Mouse (Mus musculus) frontal cortex, adult 2 months (tissue): ENCODE data around the gene Pinlyp. TPM values are rescaled to one million over a fixed set of nuclear protein-coding genes. Genes with fewer than 3 reads are reported as not detected.

Experiments
- DNase-seq, 2 experiments: peaks; one replicate each; pipeline ENCODE4 v3.0.0; 2022; ENCODE audit warnings: low spot score in 1 of 2; ENCODE audit errors: extremely low spot score in 1 of 2
- polyA plus RNA-seq: library from polyadenylated mRNA; depleted of rRNA; stranded (reverse); fragments of >200 nt; gene quantifications from 2 replicates; pipeline ENCODE4 v1.2.3, GENCODE M21; 2012; rRNA removed

Pinlyp gene
- polyA plus RNA-seq: not detected in 2 replicates

DNA sequence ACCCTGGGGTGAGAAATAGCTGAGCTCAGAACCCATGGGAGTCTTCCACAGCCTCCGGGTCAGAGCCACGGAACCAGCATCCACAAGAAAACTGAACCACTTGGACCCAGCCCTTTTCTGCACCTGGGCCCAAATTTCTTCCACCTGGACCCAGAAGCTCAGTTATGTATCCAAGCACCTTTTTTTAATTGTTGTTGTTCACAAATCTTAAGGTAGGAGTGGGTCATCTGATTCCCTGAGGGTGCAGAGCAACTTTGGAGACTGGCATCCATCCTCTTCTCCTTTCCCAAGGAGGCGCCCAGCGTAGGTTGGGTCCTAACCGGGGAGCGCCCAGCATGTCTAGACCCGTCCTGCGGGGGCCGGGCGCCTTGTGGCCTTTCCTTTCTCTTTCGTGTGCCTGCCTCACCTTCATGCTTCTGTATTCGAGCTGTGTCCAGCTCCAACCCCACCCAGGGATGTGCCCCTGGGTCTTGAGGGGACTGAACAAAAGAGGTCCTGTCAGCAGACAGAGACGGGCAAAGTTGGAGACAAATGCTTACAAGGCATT lies at the start of gene Pinlyp, which contains the start of gene Xrcc1:
TSS of gene Pinlyp (minus strand) at position 51 of the 547 bp plus-strand sequence.
TSS of gene Xrcc1 (plus strand) at position 222 of the 547 bp plus-strand sequence.
- DNase-seq: no peak

DNA sequence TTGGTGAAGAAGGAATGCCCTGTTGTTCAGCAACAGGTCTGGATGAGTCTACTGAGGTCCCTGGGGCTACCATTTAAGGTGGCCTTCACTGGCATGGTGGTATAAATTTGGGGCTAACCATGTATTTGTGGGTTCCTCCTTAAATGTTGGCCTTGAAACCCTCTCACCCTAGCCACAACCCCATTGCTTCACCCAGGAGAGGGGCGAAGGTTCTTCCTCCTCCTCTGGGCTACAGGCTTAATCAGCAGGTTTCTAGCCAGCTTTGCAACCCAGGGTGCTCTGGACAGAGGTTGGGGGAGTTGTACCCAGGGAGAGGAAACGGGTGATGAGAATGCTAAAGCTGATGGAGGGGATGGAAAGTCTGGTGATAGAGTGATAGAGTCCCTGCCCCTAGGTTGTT lies 49.5 kb upstream of the Pinlyp start:
- DNase-seq: no peak

DNA sequence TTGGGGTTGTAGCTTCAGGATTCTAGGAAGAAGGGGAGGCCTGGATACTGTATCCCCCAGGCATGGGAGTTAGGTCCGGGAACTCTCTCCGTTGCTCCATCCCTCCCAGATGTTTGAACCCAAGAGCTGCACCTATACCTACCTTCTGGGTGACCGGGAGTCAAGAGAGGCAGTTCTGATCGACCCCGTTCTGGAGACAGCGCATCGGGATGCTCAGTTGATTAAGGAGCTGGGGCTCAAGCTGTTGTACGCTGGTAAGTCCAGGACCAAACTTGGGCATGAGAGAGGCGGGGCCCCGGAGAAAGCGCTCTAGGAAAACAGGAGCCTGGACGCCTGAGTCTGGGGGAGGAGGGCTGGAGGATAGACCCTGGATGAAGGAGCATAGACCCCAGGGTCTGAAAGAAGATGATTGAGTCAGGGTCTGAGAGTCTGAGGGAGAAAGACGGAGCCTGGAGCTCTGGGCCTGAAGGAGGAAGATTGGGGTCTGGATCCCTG lies 48.4 kb upstream of the Pinlyp start:
- no peak for DNase-seq

DNA sequence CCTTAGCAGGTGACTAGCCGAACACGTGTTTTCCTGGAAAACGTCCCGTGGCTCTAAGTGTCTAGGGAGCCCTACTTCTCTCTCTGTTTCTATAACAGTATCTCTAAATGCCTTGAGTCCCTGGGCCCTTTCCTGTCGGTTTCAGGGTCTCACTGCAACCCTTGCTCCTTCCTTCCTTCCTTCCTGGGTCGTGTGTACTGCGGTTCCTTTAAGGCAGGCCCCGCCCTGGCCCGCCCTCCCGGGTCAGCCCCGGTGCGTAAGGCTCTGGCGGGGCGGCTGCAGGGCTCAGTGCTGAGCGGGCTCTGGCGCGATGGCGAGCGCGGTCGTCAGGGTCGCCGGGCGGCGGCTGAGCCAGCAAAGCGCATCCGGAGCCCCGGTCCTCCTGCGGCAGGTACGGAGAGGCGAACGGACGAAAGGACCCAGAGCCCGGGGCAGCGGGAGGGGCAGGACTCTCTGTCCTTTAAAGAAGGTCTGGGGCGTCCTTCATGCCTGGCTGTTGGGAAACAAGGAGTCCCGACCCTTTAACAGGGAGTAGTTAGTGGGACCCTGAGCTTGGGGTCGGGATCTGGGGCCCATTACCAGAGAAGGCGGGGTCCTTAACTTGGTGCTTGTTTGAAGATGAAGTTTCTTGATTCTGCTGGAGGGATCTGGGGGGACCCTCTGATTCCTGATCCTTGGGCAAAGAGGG lies 47.8 kb upstream of the Pinlyp start:
- peak in 1 of 2 experiments; percentile 65 for DNase-seq

DNA sequence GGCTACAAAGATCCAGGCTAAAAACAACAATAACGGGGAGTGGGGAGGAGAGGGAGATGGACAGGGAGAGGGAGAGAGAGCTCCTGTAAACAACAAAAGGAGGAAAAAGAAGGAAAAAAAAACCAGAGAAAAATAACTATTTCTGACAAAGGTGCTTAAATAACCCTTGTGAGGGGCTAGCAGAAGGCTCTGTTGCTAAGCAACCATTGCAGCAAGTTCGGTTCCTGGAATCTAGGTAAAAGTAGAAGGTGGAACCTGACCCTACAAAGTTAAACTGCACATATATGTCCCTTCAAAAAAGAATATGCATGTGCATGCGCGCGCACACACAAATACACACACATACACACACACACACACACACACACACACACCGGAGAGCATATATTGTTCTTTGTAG lies 46.9 kb upstream of the Pinlyp start:
- no peak for DNase-seq

DNA sequence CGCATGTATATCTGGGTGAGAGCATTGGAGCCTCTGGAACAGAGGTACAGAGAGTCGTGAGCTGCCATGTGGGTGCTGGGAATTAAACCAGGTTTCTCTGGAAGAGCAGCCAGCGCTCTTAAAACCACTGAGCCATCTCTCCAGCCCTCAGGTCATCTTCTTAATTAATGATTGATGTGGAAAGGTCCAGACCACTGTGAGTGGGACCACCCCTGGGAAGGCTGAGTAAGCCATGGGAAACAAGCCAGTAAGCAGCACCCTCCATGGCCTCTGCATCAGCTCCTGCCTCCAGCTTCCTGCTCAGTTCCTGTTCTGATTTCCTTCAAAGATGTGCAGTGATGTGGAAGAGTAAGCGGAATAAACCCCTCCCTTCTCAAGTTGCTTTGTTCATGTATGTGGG lies 46.2 kb upstream of the Pinlyp start:
- no peak for DNase-seq

DNA sequence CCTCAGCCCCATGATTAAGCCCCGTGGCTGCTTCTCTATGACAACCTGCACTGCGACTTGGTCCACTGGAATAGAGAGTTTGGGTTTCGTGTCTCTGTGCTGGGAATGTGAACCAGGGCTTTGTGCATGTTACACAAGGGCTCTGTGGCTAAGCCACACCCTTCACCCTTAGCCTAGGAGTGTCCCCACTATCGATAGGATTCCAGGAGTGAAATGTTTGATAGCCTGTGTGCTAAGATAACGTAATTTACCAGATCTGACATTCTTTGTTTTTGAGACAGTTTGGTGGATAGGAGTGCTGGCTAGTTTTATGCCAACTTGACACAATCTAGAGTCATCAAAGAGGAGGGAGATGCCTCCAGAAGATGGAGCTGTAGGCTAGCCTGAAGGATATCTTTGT lies 45.8 kb upstream of the Pinlyp start:
- DNase-seq: peak in 1 of 2 experiments; percentile 29

DNA sequence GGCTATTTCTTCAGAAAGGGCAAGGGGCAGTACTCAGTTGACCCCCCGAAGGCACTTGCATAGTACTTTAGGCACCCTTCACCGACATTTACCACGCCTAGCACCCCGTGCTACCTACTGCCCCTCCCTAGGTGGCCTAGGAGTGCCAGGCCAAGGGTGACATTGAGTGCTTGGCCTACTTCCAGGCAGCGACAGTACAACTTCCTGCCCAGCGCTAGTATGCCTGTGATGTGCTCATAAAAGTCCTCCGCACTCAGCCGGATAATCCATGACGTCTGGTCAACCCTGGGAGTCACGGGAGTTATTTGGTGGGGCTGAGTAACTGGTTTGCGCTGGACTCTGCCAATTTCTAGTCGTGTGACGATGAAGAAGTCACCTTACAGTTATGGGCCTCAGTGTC lies 42.4 kb upstream of the Pinlyp start:
- DNase-seq: no peak

DNA sequence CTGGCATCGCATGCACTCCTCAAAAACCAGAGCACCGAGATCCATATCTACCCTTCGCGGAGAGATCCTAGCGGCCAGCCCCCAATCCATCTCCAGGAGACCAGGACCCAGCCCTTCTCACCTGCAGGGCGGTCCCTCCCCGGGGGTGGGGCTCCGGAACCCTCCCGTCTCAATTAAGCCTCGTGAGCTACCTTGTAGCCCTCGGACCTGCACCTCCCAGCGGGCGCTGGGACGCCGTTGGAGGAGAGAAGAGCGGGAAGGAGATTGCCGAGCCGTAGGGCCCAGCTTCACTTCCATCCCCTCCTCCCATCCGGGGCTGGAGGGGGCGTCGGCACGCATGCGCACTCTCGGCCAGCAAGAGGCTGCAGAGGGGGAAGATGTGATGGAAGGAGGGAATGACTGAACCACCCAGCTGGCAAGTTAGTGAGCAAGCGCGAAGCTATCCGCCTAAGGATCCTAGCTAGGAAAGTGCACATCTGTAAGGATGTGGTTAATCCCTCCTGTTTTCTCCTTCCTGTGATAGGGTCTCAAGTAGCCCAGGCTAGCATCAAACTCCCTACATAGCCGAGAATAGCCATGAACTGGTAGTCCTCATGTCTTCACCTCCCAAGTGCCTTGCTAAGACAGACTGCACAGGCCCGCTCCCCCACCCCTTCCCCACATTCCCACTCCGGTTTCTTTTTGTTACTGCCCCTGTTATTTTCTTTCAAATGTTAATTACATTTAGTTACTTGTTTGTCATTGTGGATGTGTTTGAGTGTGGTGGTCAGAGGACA lies 41.6 kb upstream of the Pinlyp start, which contains the start of the genes Ethe1 and Zfp575:
TSS of gene Ethe1 (plus strand) at position 214 of the 776 bp plus-strand sequence.
TSS of gene Zfp575 (minus strand) at position 312 of the 776 bp plus-strand sequence.
- DNase-seq: peak; percentile 50 to 89

DNA sequence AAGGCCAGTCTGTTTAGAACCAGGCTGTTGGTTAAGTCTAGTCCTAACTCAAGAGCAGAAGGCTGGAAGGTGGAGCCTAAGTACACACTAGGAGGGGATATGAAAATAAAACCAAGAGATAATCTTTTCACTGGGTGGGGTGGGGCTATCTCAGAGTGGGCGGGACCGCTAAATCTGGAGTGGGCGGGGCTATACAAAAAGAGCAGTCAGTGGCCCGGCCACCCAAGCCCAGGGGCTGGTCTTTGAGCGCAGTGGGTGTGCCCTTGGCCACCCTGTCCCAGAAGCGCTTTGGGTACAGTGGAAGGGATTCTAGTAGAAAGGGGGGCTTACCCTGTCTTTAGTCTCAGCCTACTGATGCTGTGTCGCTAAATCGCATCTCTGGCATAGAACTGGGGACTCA lies 40.9 kb upstream of the Pinlyp start:
- peak in 1 of 2 experiments; percentile 23 for DNase-seq

DNA sequence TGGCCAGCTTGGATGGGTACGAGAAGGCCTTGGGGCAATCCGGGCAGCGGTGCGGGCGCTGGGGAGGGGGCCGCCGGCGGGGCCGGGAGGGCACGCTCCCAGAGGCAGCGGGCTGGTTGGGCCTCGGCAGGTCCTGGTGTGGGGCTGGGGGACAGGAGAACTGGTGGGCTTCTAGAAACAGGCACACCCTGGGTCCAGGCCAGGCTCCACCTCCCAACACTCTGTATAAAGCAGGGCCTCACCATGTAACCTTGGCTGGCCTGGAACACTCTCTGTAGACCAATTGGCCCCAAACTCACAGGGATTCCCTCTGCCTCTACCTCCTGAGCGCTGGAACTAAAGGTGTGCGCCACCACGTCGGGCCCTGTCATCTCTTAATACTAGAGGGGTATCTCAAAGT lies 40.1 kb upstream of the Pinlyp start:
- no peak for DNase-seq

DNA sequence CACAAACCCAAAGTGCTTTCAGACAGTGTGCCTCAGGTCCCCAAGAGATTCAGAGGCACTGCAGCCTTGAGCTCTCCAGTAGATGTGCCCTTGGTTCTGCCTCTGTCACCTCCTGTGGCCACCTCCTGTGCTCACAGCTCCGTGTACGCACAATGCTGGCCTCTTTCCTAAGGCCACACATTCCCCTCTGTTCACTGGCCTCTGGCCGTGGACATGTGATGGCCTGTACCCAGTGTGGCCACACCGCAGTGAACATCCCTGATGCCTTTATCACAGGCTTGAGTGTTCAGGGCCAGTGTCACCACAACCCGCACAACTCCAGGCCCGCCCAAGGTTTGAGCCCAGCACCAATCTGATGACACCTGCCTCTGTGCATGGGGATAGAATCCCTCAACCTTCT lies 39.0 kb upstream of the Pinlyp start:
- no peak for DNase-seq

DNA sequence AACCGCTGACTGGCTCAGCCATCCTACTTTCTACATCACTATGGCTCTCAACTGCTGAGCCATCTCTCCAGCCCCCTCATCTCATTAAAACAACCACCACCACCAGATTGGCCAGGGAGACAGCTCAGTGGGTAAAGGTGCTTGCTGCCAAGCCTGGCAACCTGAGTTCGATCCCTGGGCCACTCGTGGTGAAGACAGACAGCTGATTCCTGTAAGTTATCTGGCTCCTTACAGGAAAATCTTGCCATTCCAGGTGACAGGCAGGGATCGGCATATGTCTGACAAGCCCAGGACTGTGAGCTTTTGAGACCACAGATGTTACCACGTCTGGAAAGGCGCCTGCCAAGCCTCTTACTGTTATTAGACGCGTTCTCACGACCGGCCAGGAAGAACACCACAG lies 31.9 kb upstream of the Pinlyp start:
- DNase-seq: no peak

DNA sequence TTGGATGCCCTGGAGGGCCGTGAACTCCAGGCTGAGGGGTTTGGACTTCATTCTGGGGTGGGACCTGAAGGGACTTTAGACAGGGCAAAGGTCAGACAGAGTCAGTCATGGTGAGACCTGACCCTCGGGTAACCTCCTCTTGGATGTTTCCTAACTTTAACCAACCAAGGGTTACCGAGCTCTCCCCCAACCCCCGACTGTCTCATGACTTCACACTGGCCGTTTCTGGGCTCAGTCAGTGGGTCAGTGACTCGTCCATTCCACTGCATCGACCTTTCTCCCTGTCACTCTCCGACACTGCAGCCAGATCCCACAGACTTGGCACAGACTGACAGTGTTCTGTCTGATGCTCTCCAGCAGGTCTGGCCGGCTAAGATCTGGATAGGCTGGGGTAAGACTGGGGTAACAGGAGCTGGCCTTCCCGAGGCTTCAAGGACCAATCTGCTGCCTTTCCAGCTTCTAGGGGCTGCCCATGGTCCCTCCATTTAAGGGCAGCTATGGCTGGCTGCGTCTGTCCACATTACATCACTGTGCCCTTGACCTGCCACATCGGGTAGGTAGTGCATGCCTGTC lies 28.4 kb upstream of the Pinlyp start:
- DNase-seq: no peak

DNA sequence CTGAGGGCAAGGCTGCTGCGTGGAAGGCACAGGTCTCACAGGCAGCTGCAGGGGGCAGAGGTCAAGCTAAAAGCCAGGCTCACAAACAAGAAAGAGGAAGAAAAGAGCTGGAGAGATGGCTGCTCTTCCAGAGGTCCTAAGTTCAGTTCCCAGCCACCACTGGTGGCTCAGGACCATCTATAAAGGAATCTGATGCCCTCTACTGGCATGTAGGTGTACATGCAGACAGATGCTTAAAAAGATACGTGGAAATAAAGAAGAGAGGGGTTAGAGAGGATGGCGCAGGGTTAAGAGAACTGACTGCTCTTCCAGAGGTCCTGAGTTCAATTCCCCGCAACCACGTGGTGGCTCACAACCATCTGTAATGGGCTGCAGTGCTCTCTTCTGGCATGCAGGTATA lies 26.5 kb upstream of the Pinlyp start:
- no peak for DNase-seq

DNA sequence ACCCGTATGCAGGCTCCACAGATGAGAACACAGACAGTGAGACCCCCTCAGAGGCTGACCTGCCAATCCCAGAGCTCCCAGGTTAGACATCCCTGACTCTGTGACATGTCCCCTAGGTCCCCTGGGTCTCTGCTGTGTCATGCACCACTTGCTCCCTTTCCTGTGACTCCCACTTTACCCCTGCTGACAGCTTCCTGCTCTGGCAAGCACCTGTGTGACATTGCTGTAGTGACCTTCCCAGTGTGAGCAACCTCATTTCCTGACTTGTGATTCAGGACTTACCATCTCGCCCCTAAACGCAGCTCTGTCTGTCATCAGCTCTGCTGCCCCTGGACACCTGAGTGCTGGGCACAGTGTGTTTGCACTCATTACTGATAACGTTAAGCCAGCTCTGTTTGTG lies 25.2 kb upstream of the Pinlyp start:
- DNase-seq: no peak

DNA sequence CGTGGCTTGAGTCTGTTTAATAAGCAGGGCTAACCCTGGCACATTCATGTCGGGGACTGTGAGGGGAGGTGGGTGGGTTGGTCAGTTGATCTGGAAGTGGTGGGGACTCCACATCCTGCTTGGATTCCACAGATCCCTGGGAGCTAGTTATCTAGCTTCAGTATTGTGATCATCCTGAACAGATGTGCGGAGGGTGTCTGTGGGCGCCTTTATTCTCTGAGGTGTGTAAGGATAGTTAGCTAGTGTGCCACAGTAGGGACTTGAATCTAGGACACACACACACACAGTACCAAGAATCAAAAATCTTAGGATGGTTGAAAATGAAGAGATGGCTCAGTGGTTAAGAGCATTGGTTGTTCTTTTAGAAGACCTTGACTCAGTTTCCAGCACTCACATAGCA lies 22.6 kb upstream of the Pinlyp start:
- no peak for DNase-seq

DNA sequence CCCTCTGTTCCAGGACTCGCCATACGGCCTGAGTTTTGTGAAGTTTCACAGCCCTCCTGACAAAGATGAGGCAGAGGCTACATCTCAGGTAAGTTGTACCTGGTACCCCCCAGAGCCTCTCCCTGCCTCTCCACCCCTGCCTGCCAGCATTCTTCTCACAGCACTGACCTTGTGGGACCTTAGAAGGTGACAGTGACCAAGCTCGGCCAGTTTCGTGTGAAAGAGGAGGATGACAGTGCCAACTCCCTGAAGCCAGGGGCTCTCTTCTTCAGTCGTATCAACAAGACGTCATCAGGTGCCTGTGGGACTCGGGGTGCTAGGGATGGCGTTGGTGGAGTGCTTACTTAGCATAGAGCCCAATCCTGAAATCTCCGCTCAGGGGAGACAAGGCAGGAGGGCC lies 20.3 kb upstream of the Pinlyp start:
- no peak for DNase-seq

DNA sequence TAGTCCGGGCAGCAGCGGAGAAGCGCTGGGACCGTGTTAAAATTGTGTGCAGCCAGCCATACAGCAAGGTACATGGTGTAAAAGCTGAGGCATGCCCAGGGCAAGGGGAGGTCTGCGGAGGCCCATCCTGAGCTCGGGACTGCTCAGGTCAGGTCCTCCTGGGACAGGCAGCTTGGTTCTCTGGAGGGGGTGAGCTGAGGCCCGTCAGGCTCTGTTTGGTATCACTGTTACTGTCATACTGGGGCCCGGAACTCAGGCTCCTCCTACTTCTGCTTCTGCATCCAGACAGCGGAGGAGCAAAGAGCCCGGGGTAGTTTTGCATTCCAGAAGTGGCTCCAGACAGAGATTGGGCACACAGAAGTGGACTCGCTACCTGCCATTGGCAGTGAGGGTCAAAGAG lies 19.7 kb upstream of the Pinlyp start:
- DNase-seq: no peak

DNA sequence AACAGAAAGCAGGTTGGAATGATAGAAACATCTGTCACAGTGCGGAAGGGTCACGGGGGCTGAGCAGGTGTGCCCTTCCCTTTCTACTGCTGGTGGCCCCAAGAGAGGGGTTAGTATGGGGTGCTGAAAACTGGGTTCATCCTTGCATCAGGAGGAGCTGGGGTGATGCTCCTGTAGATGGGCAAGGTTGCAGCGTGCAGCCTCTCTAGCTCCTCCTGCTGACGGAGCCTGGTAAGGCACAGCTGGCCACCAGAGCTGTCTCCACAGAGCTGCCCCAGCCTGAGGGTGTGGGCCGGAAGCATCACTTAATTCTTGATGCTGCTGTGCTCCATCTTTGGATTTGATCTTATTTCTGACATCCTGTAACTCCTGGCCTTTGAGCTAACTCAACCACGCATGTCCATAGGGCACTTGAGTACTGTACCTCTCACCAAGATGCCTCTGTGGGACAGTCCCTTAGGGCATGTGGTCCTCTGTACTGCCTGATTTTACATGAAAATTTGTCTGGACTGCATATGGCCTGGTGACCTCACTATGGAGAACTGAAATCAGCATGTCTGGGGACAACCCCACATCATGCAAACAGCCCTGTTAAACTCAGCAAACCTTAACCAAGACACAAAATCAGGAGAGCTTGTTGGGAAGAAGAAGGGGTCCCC lies 18.8 kb upstream of the Pinlyp start:
- DNase-seq: peak in 1 of 2 experiments; percentile 82

DNA sequence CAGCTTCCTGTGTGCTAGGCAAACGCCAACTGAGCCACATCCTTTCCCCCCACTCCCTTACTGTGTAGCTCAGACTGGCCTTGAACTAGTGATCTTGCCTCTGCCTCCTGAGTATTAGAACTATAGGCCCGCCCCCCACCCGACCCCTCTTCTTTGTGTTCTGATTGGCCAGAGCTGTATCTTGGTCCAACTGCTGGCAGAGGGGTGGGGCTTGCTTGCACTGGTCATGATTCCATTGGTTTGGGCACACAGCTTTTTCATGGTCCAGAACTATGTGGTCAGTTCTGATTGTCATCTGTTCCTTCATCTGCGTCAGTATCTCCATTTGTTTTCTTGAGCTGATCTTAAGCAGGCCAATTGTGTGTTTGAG lies 17.9 kb upstream of the Pinlyp start:
- no peak for DNase-seq
